Mouse (Mus musculus) layer of hippocampus, adult 9-11 months (tissue): Measurements from ENCODE around the gene Gpr3.

Source experiments
- DNase-seq: peaks from one replicate; pipeline ENCODE4 v3.0.0; 2022

Gpr3 gene

DNA sequence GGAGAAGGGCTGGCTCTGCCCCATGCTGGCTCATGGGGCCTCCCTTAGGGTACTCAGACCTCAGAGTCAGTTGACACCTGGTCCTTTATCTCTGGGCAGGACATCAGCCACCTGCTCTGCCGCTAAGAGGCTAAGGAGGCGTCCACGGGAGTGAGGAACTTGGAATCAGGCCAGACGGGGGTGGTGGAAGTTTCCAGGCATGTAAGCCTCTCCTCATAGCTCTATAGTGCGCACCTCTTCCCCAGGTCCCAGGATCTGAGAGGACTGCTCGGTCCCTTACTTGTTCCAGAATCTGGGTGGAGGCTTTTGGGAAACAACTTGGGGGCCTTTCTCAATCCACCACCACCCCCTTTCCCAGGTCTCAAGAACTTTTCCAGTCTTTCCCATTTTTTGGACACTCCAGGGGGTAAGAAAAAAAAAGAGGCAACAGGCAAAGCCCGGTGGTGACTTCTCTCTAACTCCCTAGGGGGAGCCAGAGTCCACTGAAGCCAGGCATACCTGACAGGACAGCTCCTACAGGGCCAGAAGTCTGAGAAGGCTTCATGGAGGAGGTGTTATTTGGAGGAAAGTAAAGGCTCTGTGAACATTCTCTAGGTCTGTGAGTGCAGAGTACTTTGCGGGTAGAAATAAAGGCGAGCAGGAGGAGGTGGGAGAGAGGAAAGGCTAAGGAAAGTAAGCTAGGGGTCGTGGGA, 21.1 kb upstream of the Gpr3 start:
- no peak for DNase-seq

DNA sequence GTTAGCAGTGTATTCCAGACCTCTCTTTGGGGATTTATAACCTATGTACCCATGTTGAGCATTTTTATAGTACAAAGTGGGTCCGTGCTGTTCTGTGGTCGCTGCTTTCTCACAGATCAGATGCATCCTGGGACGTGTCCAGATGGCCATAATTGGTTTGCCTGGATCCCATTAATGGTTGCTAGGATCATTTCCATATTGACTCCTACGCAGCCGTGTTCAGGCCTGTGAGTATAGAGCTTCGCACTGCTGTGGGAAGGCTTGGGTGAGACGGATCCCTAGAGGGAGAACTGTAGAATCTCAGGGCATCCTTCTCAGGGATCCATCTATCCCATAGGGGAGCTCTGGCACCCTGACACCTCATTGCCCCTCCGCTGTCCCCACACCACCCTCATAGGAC, 17.2 kb upstream of the Gpr3 start:
- DNase-seq, result peak; percentile 56

GRCm38 (mm10) chr4:133227636-133228035, 15.3 kb upstream of the Gpr3 start:
- no peak for DNase-seq

DNA sequence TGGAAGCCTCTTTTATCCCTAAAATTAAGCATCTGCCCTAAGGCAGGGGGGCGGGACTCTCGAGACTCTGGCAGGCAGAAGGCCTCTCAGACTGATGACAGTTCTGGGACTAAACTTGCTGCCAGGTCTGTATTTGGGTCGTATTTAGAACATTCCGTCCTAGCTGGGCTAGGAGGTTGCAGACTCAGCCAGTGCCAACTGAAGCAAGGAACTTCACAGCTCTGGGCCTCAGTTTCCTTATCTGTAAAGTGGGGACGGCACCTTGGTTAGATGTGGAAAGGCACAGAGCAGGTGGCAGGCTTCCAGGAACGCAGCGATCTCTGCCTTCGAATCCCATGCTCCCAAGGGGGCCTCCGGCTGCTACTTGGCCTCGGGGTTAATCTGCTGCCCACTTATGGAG, 13.7 kb upstream of the Gpr3 start:
- DNase-seq, result no peak

GRCm38 (mm10) chr4:133223875-133224274, 11.5 kb upstream of the Gpr3 start:
- no peak for DNase-seq

DNA sequence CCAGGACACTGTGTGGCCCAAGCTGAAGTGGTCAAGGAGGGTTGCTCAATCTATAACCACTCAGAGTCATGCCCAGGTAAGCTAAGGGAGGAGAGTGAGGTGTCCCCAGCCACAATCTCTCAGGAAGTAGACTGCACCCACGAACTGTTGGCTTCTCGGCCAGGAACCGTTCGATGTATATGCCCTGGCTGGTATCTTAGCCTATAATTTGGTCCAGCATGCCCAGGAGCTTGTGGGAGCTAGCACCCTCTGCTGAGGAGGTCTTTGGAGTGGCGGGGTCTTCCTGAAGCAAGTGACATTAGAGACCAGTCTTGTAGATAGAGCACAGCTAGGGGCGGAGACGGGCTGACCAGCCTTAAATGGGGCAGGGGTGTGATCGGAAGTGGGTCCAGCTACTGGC, 9.4 kb upstream of the Gpr3 start:
- no peak for DNase-seq

GRCm38 (mm10) chr4:133220656-133221055, 8.3 kb upstream of the Gpr3 start:
- no peak for DNase-seq

- DNase-seq, result no peak
Observed at GRCm38 (mm10) chr4:133218745-133219144, 6.4 kb upstream of the Gpr3 start.

DNA sequence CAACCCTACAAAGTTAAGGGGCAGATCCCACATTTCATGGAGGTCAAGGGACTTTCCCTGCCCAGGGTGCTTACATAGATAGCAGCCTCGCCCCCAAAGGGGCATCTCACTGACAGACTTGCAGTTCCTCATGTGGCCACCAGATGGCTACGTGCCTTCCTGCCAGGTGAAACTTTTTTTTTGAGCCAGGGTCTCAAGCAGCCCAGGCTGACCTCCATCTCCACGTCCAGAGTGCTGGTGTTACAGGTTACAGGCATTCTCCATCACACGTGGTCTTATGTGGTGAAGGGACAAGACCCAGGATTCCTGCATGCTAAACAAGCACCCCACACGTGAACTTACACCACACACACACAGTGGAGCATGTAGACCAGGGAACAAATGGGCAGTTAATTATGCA, 5.3 kb upstream of the Gpr3 start:
- no peak for DNase-seq

DNA sequence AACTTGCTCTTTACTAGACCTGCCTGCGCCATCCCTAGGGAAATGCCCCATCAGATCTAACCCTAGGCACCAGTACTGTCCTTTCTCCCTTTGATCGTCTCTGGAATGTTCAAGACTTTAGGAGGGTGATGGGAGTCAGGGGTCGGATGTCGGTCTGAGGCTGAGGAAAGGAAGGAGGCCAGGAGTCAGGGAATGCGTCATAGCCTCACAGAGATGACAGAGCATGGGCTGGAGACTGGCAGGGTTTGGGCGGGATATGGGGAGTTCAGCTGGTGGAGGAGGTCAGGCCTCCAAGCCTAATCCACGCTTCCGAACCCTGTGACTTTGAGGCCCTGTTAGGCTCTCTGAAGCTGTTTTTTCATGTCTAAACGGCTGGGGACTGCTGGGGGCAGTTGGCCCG, 1.3 kb upstream of the Gpr3 start:
- no peak for DNase-seq

DNA sequence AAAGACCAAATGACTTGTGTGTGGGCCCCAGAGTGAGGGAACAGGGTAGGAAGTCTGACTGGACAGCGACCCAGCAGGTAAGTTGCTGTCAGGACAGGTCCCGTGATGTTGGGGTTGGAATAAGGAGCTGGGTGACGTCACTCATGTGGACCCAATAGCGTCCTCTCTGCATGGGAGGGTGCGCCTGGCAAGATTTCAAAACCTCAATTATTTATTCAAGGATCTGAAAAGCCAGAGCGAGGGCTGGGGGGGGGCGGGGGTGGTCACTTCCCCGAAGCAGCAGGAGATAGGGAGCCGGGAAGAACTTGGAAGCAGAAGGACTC, 893 bp upstream of the Gpr3 start:
- DNase-seq, result no peak

- DNase-seq, result peak; percentile 77
Observed at GRCm38 (mm10) chr4:133212562-133213267, 379 bp upstream of the Gpr3 start.

GRCm38 (mm10) chr4:133210788-133211390, 1.4 kb downstream of the Gpr3 start:
- no peak for DNase-seq

GRCm38 (mm10) chr4:133210023-133210787, 2.1 kb downstream of the Gpr3 start:
- DNase-seq, result no peak

- DNase-seq, result no peak
Observed at GRCm38 (mm10) chr4:133209366-133209765, 3.0 kb downstream of the Gpr3 start.

DNA sequence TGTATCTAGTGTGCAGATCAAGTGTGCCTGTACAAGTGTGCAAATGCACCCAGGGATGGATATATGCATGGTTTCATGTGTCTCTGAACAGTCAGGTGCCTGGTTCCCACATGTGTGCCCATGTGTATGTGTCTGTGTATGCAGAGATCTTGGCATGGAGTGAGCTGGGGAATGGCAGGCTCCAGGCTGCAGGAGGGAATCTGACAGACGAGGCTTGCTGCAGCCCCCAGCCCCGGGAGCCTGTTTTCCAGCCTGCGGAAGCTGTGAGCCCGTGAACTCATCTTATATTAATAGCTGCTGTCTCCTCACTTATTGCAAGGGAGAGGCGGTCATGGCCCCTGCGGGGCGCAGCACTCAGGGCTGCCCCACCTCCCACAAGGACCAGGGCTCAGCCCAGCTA, 8.0 kb downstream of the Gpr3 start:
- no peak for DNase-seq

DNA sequence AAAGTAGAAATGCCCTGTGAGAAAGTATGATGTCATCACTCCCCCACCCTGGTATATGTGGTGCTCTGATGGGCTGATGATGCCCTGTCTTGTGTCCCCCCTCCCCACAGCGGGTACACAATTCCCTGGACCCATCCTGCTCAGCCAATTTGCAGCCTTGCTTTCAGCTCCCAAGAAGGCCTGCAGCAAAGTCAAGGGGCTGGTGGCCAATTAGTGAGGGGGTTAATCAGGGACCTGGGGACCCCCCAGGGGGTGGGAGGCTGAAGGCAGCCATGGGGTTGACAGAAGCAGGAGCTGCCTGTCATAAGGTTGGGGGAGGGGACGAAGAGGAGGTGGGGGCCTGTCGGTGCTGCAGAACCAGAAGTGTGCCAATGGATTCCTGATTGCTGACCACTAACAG, 8.7 kb downstream of the Gpr3 start:
- DNase-seq, result no peak

- DNase-seq, result no peak
Observed at GRCm38 (mm10) chr4:133202254-133202653, 10.1 kb downstream of the Gpr3 start.

DNA sequence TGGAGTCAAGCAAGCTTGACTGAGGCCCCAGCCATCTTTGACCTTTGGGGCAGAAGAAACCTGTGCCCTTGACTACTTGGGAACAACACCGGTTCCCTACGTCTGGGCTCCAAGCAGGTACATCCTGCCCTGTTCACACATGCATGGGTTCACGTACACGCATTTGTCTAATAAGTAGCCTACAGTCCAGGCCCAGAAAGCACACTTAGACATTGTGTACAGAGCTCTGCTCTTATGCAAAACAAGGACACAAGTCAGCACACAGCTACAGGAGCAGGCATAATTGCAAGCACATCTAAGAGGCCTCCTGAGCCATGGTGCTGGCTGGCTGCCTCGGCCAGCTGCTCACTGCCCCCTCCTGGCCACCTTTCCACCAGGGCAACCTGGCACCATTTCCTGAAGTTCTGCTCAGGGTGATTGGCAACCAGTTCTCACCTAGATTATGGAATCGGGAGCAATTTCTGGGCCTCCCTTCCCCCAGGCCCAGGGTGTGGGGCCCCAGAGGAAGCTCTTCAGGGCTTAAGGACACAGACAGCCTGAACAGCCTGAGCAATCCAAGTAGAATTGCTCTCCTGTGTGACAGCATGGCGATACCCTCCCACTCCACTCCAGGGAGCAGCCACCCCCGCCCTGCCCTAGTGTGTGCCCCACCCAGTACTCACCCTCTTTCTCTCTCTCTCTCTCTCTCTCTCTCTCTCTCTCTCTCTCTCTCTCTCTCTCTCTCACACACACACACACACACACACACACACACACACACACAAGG, 11.1 kb downstream of the Gpr3 start:
- DNase-seq, result no peak

DNA sequence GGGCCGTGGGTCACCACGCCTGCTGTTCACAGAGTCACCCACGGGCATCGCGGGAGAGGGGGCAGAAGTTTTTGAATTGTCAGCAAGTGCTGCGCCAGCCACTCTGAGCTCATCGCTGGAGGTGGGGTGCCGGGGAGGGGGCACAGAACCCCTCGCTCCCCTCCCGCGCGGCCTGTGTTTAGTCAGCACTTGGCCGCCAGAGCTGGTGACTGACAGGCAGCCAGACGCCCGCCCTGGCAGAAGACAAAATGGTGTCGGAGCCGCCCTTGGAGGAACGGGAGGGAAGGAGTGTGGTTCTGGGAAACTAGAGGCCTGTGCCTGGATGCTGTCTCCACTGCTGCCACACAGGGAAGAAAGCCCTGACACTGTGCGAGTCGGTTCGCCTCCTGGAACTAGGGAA, 12.0 kb downstream of the Gpr3 start:
- DNase-seq, result no peak

- DNase-seq, result no peak
Observed at GRCm38 (mm10) chr4:133199743-133200142, 12.6 kb downstream of the Gpr3 start.

GRCm38 (mm10) chr4:133198337-133199180, 13.8 kb downstream of the Gpr3 start:
- no peak for DNase-seq
